Mouse (Mus musculus) MEL (cell line): ENCODE measurements around the gene Nexn. TPM values are rescaled to one million over a fixed set of nuclear protein-coding genes. Genes with fewer than 3 reads are reported as not detected.

Experiments
- polyA plus RNA-seq, 2 experiments: library from polyadenylated mRNA; stranded (reverse) in 1 of 2; unstranded in 1 of 2; fragments of >175 nt in 1 of 2; fragments of >200 nt in 1 of 2; gene quantifications; 2 replicates each; pipeline versions ENCODE4 v1.2.1 to v1.2.4; 2012; ENCODE audit warnings: low replicate concordance in 2 of 2, low read depth in 1 of 2; ENCODE audit not compliant: insufficient read length in 2 of 2, insufficient read depth in 1 of 2, missing spikeins in 1 of 2
- total RNA-seq: library from RNA; depleted of rRNA; stranded (reverse); fragments of 300-350 nt; gene quantifications from 2 replicates; pipeline ENCODE4 v1.2.3, GENCODE M21; 2012; rRNA removed

Gene Nexn
- total and polyA plus RNA-seq, 3 experiments, result 0.19 to 0.96 TPM; not detected in 1

Other genes with a start within 250 kb of the Nexn start
- gene Gipc2, start 100.1 kb downstream of the Nexn start, total RNA-seq, result 0.27 and 0.62 TPM in 2 replicates
- gene Gipc2, start 100.1 kb downstream of the Nexn start, polyA plus RNA-seq, result under 1 TPM in 1 of 2 experiments, not detected in 1; 0.78 TPM
- 13.3 and 14.6 TPM in 2 replicates for gene Dnajb4, start 56.0 kb downstream of the Nexn start, total RNA-seq
- 10 to 100 TPM in 1 of 2 experiments, not detected in 1; 10.7 TPM for gene Dnajb4, start 56.0 kb downstream of the Nexn start, polyA plus RNA-seq
- 202 and 251 TPM in 2 replicates for gene Fubp1, start 55.9 kb downstream of the Nexn start, total RNA-seq
- gene Fubp1, start 55.9 kb downstream of the Nexn start, polyA plus RNA-seq, result 100 to 1,000 TPM in 1 of 2 experiments, not detected in 1; 196 TPM
- 10.4 and 14.2 TPM in 2 replicates for gene Miga1, start 74.1 kb upstream of the Nexn start, total RNA-seq
- gene Miga1, start 74.1 kb upstream of the Nexn start, polyA plus RNA-seq, result 10 to 100 TPM in 1 of 2 experiments, not detected in 1; 16.2 TPM
- 31.0 and 34.1 TPM in 2 replicates for gene Usp33, start 80.1 kb upstream of the Nexn start, total RNA-seq
- 10 to 100 TPM in 1 of 2 experiments, not detected in 1; 32.3 TPM for gene Usp33, start 80.1 kb upstream of the Nexn start, polyA plus RNA-seq
- 52.5 and 53.7 TPM in 2 replicates for gene Zzz3, start 129.1 kb upstream of the Nexn start, total RNA-seq
- 100 to 1,000 TPM in 1 of 2 experiments, 10 to 100 TPM in 1; 46.1 to 507 TPM for gene Zzz3, start 129.1 kb upstream of the Nexn start, polyA plus RNA-seq